Mouse (Mus musculus) intestine, embryonic 14.5 days (tissue): ENCODE data around the gene Iqce. TPM values are rescaled to one million over a fixed set of nuclear protein-coding genes. Genes with fewer than 3 reads are reported as not detected.
"Not testable (repeated sequence)": the region's sequence is repeated elsewhere in the genome, so short reads cannot be mapped to it uniquely, and the experiment has no call there.

Experiments
- ATAC-seq: fragments of 200-750 bp; cut with Nextera tagmentation; replicated peaks from 2 replicates; pipeline ENCODE4 v1.8.0; 2017; ENCODE audit warnings: low read depth, moderate number of reproducible peaks, moderate TSS enrichment, moderate library complexity; ENCODE audit not compliant: low FRiP score, low TSS enrichment
- DNase-seq: peaks from one replicate; pipeline ENCODE4 v3.0.0-alpha.2; 2018; ENCODE audit warnings: low spot score
- H3K27ac ChIP-seq: fragments of 300-500 bp; sonication (generic); 2 replicates; pipeline ENCODE4 v1.5.1; 2014; ENCODE audit warnings: low read depth, mild to moderate bottlenecking, control low read depth
- H3K27me3 ChIP-seq: fragments of 300-500 bp; sonication (generic); replicated peaks from 2 replicates; pipeline ENCODE4 v1.6.1; 2014; ENCODE audit warnings: low read length, control low read depth; ENCODE audit not compliant: control insufficient read depth, insufficient read depth
- H3K36me3 ChIP-seq: fragments of 300-500 bp; sonication (generic); 2 replicates; pipeline ENCODE4 v1.6.1; 2014; ENCODE audit warnings: low read length, control low read depth; ENCODE audit not compliant: control insufficient read depth, insufficient read depth
- H3K4me1 ChIP-seq: fragments of 300-500 bp; sonication (generic); replicated peaks from 2 replicates; pipeline ENCODE4 v1.6.1; 2014; ENCODE audit warnings: low read length, control low read depth, mixed read lengths; ENCODE audit not compliant: control insufficient read depth, insufficient read depth
- H3K4me2 ChIP-seq: fragments of 300-500 bp; sonication (generic); 2 replicates; pipeline ENCODE4 v1.6.1; 2014; ENCODE audit warnings: low read length
- H3K4me3 ChIP-seq: fragments of 300-500 bp; sonication (generic); 2 replicates; pipeline ENCODE4 v1.5.1; 2014; ENCODE audit warnings: low read depth, low read length, control low read depth, mixed read lengths
- H3K9ac ChIP-seq: fragments of 300-500 bp; sonication (generic); 2 replicates; pipeline ENCODE4 v1.6.1; 2014; ENCODE audit warnings: mild to moderate bottlenecking, low read length
- H3K9me3 ChIP-seq: fragments of 300-500 bp; sonication (generic); 2 replicates; pipeline ENCODE4 v1.6.1; 2016; ENCODE audit warnings: low read length, control low read depth; ENCODE audit not compliant: control insufficient read depth
- WGBS: fragments of 180-500 bp; shearing (Covaris S2); extraction: QIAGEN DNeasy Blood & Tissue Kit; methylation state at CpG from one replicate; pipeline ENCODE4 v1.1.7; 2014; 5-methylcytosine and 5-hydroxymethylcytosine counted together
- polyA plus RNA-seq: library from polyadenylated mRNA; unstranded; fragments of >200 nt; fragmentation: Nextera tagmentation; extraction: Ambion mirVana; gene quantifications from 2 replicates; pipeline ENCODE4 v1.2.1, GENCODE M21; 2014

Gene Iqce
- polyA plus RNA-seq, 1 experiment from 2014 or later: 24.1 TPM

DNA sequence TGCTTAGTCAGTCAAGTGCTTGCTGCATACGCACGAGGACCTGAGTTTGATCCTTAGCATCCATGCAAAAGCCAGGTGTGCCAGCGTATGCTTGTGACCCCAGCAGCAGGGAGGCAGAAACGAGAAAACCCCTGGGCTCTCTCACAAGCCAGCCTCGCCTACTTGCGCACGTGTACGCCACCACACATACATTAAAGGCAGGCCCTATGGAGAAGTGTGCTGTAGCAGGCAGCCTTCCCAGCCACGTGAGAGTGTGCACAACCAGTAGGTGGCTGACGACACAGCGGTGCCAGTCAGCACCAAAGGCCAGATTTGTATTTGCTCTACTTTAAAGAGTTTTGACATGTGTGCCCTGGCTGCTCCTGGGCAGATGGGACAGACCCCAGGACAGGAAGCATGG, 26.5 kb downstream of the Iqce start:
- Histone ChIP-seq H3K4me2 (no peak overlapping the region), H3K36me3 (peaks cover 51% of the 10 kb centered on the region), H3K27ac (no peak overlapping the region), H3K4me3 (no peak overlapping the region), H3K9me3 (no peaks in the 10 kb centered on the region), H3K4me1 (no peaks in the 10 kb centered on the region; the same call in 1 of the 2 replicates), H3K27me3 (no peaks in the 10 kb centered on the region), H3K9ac (no peak overlapping the region)
- 83% methylated on average over 11 of the region's 11 CpGs for WGBS
- DNase-seq (no peak), ATAC-seq (no peak)

- H3K36me3 ChIP-seq: peaks cover 57% of the 10 kb centered on the region
- DNase-seq (no peak), ATAC-seq (no peak)
- H3K27ac ChIP-seq: no peak overlapping the region
- no peaks in the 10 kb centered on the region for H3K9me3 ChIP-seq
- WGBS: 72% methylated on average over 11 of the region's 11 CpGs
- H3K4me2 ChIP-seq: no peak overlapping the region
- no peak overlapping the region for H3K9ac ChIP-seq
- H3K4me1 ChIP-seq: no peaks in the 10 kb centered on the region; the same call in 1 of the 2 replicates
- no peak overlapping the region for H3K4me3 ChIP-seq
- no peaks in the 10 kb centered on the region for H3K27me3 ChIP-seq
These were observed 27.1 kb downstream of the Iqce start for GRCm38 (mm10) chr5:140675079-140675478.

DNA sequence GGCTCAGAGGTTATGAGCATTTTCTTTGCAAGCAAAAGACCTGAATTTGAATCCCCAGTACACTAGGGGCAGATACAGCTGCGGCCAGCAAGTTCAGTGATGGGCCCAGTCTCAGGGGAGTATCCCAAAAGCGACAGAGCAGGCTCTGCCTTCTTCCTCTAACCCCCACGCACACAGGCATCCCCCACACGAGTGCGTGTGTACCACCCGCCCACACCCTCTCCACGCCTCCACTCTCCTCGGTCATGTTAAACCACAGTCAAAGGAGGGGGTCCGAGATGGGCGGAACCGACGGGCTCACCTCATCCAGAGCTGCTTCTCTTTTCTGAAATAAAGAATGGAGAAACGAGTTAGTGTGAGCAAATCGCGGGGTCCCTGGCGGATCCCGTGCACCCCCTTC, 28.1 kb downstream of the Iqce start:
- Histone ChIP-seq H3K27ac (no peak overlapping the region), H3K9ac (no peak overlapping the region), H3K4me2 (no peak overlapping the region), H3K9me3 (peaks cover 3% of the 10 kb centered on the region), H3K27me3 (no peaks in the 10 kb centered on the region), H3K4me3 (no peak overlapping the region), H3K4me1 (no peaks in the 10 kb centered on the region; the same call in 1 of the 2 replicates), H3K36me3 (peaks cover 62% of the 10 kb centered on the region)
- WGBS: 90% methylated on average over 17 of the region's 17 CpGs
- DNase-seq (no peak), ATAC-seq (no peak)

DNA sequence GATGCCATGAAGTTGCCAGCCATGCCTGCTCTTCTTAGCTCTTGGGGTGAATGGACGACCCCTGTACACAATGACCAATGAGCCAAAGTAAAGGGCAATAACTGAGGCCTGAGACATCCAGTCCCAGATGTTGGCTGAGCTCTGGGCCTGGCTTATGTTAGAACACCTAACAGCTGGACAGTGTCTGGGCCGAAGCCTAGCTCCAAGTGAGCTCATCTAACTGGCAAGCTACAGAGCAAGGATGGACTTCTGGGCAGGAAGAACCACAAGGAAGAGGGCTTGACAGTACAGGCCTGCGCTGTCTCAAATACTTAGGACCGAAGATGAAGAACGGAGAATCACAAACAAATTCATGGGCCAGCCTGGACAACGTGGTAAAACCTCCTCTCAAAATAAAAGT, 29.6 kb downstream of the Iqce start:
- WGBS: 52% methylated on average over 6 of the region's 6 CpGs

DNA sequence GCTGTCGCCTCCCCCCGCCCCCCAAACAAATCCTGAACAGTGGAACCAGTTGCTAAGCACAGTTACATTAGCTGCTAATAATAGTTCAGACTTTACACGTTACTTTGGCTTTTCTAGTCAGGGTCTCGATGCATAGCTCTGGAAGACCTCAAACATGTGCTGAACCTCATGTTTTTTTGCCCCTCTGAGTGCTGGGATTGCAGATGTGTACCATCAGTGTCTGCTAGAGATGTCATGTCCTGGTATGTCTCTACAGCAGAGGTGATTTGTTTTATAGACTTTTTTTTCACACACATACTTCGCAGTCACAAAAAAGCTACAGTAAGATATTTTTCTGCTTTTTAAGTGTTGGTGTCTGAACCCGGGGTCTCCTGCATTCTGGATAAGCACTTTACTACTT, 30.1 kb downstream of the Iqce start:
- H3K9me3 ChIP-seq: peaks cover 9% of the 10 kb centered on the region
- no peak overlapping the region for H3K4me2 ChIP-seq
- no peak overlapping the region for H3K9ac ChIP-seq
- H3K27me3 ChIP-seq: no peaks in the 10 kb centered on the region
- H3K4me3 ChIP-seq: no peak overlapping the region
- WGBS: 57% methylated on average over 6 of the region's 6 CpGs
- no peaks in the 10 kb centered on the region; the same call in 1 of the 2 replicates for H3K4me1 ChIP-seq
- no peak for DNase-seq
- peak overlapping the region; percentile 79 for H3K27ac ChIP-seq
- peak; percentile 77 for ATAC-seq
- peaks cover 56% of the 10 kb centered on the region for H3K36me3 ChIP-seq

More for the DNA sequence above, 29.6 kb downstream of the Iqce start:
- not testable (repeated sequence) for DNase-seq, H3K4me1 ChIP-seq, H3K9ac ChIP-seq, H3K4me3 ChIP-seq, H3K27me3 ChIP-seq, H3K4me2 ChIP-seq, H3K9me3 ChIP-seq
- Histone ChIP-seq H3K36me3 (peaks cover 61% of the 10 kb centered on the region), H3K27ac (peak overlapping the region; percentile 79)
- peak; percentile 86 for ATAC-seq

- 0 out of 2 replicates have a peak, but pooled peaks have one; percentile 28 for ATAC-seq
- Histone ChIP-seq H3K36me3 (peaks cover 12% of the 10 kb centered on the region), H3K27me3 (no peaks in the 10 kb centered on the region), H3K9ac (no peak overlapping the region), H3K4me2 (no peak overlapping the region), H3K27ac (no peak overlapping the region), H3K4me3 (no peak overlapping the region), H3K9me3 (peaks cover 3% of the 10 kb centered on the region), H3K4me1 (peaks cover 27% of the 10 kb centered on the region)
- 50% methylated on average over 7 of the region's 7 CpGs for WGBS
- peak; percentile 81 for DNase-seq
These were observed 38.5 kb downstream of the Iqce start for GRCm38 (mm10) chr5:140663621-140664180.

- H3K36me3 ChIP-seq: peaks cover 9% of the 10 kb centered on the region
- H3K4me1 ChIP-seq: peaks cover 27% of the 10 kb centered on the region
- H3K27me3 ChIP-seq: no peaks in the 10 kb centered on the region
- ATAC-seq: 0 out of 2 replicates have a peak, but pooled peaks have one; percentile 9
- H3K9ac ChIP-seq: no peak overlapping the region
- no peak overlapping the region for H3K4me2 ChIP-seq
- no peaks in the 10 kb centered on the region for H3K9me3 ChIP-seq
- no peak for DNase-seq
- H3K27ac ChIP-seq: peak overlapping the region; percentile 49; the same call in 1 of the 2 replicates
- H3K4me3 ChIP-seq: no peak overlapping the region
- WGBS: 69% methylated on average over 17 of the region's 17 CpGs
These were observed 39.2 kb downstream of the Iqce start for GRCm38 (mm10) chr5:140662741-140663592.

DNA sequence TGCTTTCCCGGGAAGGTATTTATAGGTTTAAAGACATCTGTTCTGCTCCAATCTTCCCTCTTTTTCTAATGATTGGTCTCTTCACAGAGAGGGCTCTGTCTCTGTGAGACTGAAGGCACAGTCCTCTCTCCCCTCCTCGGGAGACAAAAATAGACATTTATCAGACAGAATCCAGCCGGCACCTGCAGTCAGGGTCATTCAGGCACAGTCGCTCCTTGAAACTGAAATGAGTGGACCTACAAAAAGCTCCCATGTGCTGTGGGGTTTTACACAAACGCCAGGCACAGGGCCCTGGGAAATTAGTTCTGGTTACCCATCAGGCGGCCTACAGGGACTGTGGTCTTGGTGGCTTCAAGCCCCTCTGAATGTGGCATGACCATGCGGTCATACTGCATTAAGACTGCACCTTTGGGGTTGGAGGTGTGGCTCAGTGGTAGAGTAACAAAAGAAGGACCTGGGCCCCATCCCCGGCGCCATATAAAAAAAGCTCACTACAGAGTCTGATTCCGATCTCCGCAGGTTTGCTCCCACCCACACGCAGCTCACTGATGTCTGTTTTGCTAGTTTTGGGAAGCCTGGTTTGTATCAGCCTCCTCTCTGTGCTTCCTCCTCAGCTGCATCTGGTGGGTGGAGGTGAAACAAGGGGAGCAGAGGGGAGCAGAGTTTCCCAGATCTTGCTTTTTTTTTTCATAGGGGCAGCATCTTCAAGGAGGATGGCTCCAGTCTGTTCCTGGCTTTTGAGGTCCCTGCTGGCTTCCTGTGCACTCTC, 40.1 kb downstream of the Iqce start:
- no peaks in the 10 kb centered on the region for H3K9me3 ChIP-seq
- WGBS: 33% methylated on average over 12 of the region's 12 CpGs
- H3K27me3 ChIP-seq: no peaks in the 10 kb centered on the region
- no peak overlapping the region for H3K4me2 ChIP-seq
- H3K4me1 ChIP-seq: peaks cover 27% of the 10 kb centered on the region
- peaks cover 9% of the 10 kb centered on the region for H3K36me3 ChIP-seq
- 0 out of 2 replicates have a peak, but pooled peaks have one; percentile 3 for ATAC-seq
- no peak for DNase-seq
- H3K4me3 ChIP-seq: no peak overlapping the region
- H3K27ac ChIP-seq: peak overlapping the region; percentile 49; the same call in 1 of the 2 replicates
- H3K9ac ChIP-seq: no peak overlapping the region
